Comparison of ENCODE assay signal across 8 mouse cellular contexts in genomic region chr8:48690665-48691395, GRCm38 (mm10).
DNase-seq lines count a peak whose midpoint lies in the region; ATAC-seq and TF ChIP-seq lines count a peak whose summit lies in the region.

No protein-coding gene starts in this region.

- peak; percentile 23; the same call in 1 of the 2 replicates for TF ChIP-seq CTCF in liver, postnatal 0 days (IDR thresholded peaks at IDR 0.05; ENCODE audit: low read depth)

- no peaks in the 10 kb centered on the region; the same call in 1 of the 2 replicates for H3K4me1 ChIP-seq in liver, postnatal 0 days (ENCODE audit: insufficient read depth)
- H3K4me1 ChIP-seq in liver, embryonic 12.5 days, result no peaks in the 10 kb centered on the region
- peaks cover 26% of the 10 kb centered on the region for H3K4me1 ChIP-seq in kidney, embryonic 15.5 days

- H3K27me3 ChIP-seq in liver, postnatal 0 days (ENCODE audit: insufficient read depth, low read length), result no peaks in the 10 kb centered on the region
- H3K27me3 ChIP-seq in liver, embryonic 12.5 days (replicated peaks), result no peaks in the 10 kb centered on the region
- H3K27me3 ChIP-seq in kidney, embryonic 15.5 days, result no peaks in the 10 kb centered on the region

- 64% methylated on average over 10 of the region's 10 CpGs for WGBS in liver, postnatal 0 days (ENCODE audit: insufficient replicate concordance)
- 73% methylated on average over 10 of the region's 10 CpGs for WGBS in liver, embryonic 12.5 days (ENCODE audit: insufficient replicate concordance)
- 56% methylated on average over 10 of the region's 10 CpGs for WGBS in kidney, embryonic 15.5 days

- H3K9ac ChIP-seq in liver, postnatal 0 days (replicated peaks), result no peak overlapping the region
- H3K9ac ChIP-seq in liver, embryonic 12.5 days, result no peak overlapping the region
- no peak overlapping the region for H3K9ac ChIP-seq in kidney, embryonic 15.5 days

- no peaks in the 10 kb centered on the region for H3K9me3 ChIP-seq in liver, postnatal 0 days (ENCODE audit: low read length)
- H3K9me3 ChIP-seq in liver, embryonic 12.5 days (replicated peaks), result no peaks in the 10 kb centered on the region
- no peaks in the 10 kb centered on the region for H3K9me3 ChIP-seq in kidney, embryonic 15.5 days (replicated peaks)

- no peak overlapping the region for H3K4me2 ChIP-seq in liver, postnatal 0 days (ENCODE audit: low read depth, low read length)
- H3K4me2 ChIP-seq in liver, embryonic 12.5 days, result no peak overlapping the region
- no peak overlapping the region for H3K4me2 ChIP-seq in kidney, embryonic 15.5 days

- peak; percentile 28 for DNase-seq in adrenal gland, adult 2 months
- DNase-seq in adrenal gland, postnatal 25 days, result no peak
- DNase-seq in liver, postnatal 0 days, result no peak
- peak; percentile 79 for DNase-seq in gastrocnemius, adult 18-20 months (ENCODE audit: low spot score)
- DNase-seq in spleen, postnatal 10 days (ENCODE audit: low spot score in 2 of 2), result no peak
- DNase-seq in adrenal gland, adult 8-10 months, result no peak

- no peak for TF ChIP-seq EP300 in liver, postnatal 0 days (IDR thresholded peaks at IDR 0.05; ENCODE audit: low read depth)

- no peak for ATAC-seq in liver, postnatal 0 days
- ATAC-seq in liver, embryonic 12.5 days, result no peak
- peak; percentile 65; the same call in 1 of the 2 replicates for ATAC-seq in kidney, embryonic 15.5 days (replicated peaks; ENCODE audit: low FRiP score)

- no peaks in the 10 kb centered on the region for H3K36me3 ChIP-seq in liver, postnatal 0 days (replicated peaks; ENCODE audit: insufficient read depth, low read length)
- no peaks in the 10 kb centered on the region for H3K36me3 ChIP-seq in liver, embryonic 12.5 days
- H3K36me3 ChIP-seq in kidney, embryonic 15.5 days, result no peaks in the 10 kb centered on the region

- no peak overlapping the region for H3K4me3 ChIP-seq in liver, postnatal 0 days (ENCODE audit: low read depth, low read length)
- no peak overlapping the region for H3K4me3 ChIP-seq in liver, embryonic 12.5 days
- H3K4me3 ChIP-seq in kidney, embryonic 15.5 days (replicated peaks), result no peak overlapping the region

- no peak overlapping the region for H3K27ac ChIP-seq in liver, postnatal 0 days (ENCODE audit: low read depth)
- no peak overlapping the region for H3K27ac ChIP-seq in liver, embryonic 12.5 days
- H3K27ac ChIP-seq in kidney, embryonic 15.5 days, result no peak overlapping the region

Comparison
In these comparisons a context has a peak if more than half of its experiments do, and no peak if none do; other contexts are left out.
1. DNase-seq: peak in adrenal gland, adult 2 months (single experiment) and gastrocnemius, adult 18-20 months (single experiment); none in adrenal gland, postnatal 25 days (single experiment), liver, postnatal 0 days (single experiment), spleen, postnatal 10 days (0 of 2) and adrenal gland, adult 8-10 months (single experiment).